Mouse (Mus musculus): ENCODE measurements around the gene D230025D16Rik. TPM values are rescaled to one million over a fixed set of nuclear protein-coding genes. Genes with fewer than 3 reads are reported as not detected.

The D230025D16Rik gene
- polyA plus RNA-seq, 1 experiment from 2014 or later = 35.4 TPM

DNA sequence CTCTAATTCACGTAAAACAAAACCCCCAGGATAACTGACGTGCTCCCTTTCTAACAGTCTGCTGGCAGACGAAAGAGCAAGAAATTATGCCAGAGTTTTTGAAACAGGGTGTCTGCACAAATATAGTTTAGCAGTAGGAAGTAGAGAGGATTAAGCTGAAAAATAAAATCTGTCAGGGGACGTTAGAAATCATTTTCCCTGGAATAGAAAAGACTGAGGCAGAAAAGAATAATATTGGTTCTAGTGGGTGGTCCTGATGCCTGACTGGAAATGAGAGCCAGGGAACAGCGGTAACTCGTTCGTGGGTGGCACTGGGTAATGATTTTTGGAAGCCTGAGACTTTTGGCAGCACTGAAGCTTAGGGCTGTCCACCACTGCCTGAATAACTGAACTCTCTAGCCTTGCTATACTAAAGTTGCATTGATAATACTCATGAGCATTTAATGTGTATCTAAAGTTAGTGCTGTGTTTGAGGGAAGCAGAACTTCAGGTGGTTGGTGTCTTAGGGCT lies 18.1 kb upstream of the D230025D16Rik start:
- ATAC-seq (ENCODE audit: insufficient read depth) (no peak), DNase-seq (no peak)
- Histone ChIP-seq H3K36me3 (ENCODE audit: insufficient read depth) (peaks cover 53% of the 10 kb centered on the region), H3K9me3 (ENCODE audit: low read depth, low read length) (no peaks in the 10 kb centered on the region), H3K4me1 (ENCODE audit: insufficient read depth) (no peaks in the 10 kb centered on the region), H3K9ac (no peak overlapping the region), H3K27me3 (ENCODE audit: insufficient read depth, low read length) (no peaks in the 10 kb centered on the region), H3K27ac (ENCODE audit: low read depth) (no peak overlapping the region), H3K4me3 (ENCODE audit: low read depth, low read length) (no peak overlapping the region), H3K4me2 (no peak overlapping the region)
- TF ChIP-seq CTCF (IDR thresholded peaks at IDR 0.05; ENCODE audit: low read depth) = no peak
- WGBS = 66% methylated on average over 7 of the region's 7 CpGs

DNA sequence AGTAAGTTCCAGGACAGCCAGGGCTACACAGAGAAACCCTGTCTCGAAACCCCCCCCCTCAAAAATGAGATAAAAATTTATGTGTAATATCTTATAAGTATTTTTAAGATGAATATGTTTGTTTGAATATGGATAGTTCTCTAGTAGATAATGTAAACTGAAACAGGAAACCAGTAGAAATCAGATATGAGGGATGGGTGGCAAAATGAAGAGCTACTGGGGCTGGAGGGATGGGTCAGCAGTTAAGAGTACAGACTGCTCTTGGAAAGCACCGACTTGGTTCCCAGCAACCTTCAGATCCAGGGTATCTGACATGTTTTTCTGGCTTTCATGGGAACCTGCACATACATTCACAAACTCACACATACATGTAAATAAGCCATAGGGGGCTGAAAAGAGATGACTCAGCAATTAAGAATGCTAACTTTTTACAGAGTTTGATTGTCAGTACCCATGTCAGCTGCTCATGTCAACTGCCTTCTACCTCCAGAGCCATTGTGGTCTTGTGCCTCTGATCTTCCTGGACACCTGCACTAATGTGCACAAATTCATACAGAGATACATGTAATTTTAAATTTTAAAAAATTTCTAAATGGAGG lies 17.2 kb upstream of the D230025D16Rik start:
- 82% methylated on average over 2 of the region's 2 CpGs for WGBS
- Histone ChIP-seq H3K36me3 (ENCODE audit: insufficient read depth) (peaks cover 48% of the 10 kb centered on the region), H3K4me2 (no peak overlapping the region), H3K4me3 (ENCODE audit: low read depth, low read length) (no peak overlapping the region), H3K27ac (ENCODE audit: low read depth) (no peak overlapping the region), H3K9ac (no peak overlapping the region), H3K27me3 (ENCODE audit: insufficient read depth, low read length) (no peaks in the 10 kb centered on the region), H3K9me3 (ENCODE audit: low read depth, low read length) (no peaks in the 10 kb centered on the region), H3K4me1 (ENCODE audit: insufficient read depth) (no peaks in the 10 kb centered on the region)
- no peak for DNase-seq
- no peak for ATAC-seq (ENCODE audit: insufficient read depth)
- TF ChIP-seq CTCF (IDR thresholded peaks at IDR 0.05; ENCODE audit: low read depth) = no peak

DNA sequence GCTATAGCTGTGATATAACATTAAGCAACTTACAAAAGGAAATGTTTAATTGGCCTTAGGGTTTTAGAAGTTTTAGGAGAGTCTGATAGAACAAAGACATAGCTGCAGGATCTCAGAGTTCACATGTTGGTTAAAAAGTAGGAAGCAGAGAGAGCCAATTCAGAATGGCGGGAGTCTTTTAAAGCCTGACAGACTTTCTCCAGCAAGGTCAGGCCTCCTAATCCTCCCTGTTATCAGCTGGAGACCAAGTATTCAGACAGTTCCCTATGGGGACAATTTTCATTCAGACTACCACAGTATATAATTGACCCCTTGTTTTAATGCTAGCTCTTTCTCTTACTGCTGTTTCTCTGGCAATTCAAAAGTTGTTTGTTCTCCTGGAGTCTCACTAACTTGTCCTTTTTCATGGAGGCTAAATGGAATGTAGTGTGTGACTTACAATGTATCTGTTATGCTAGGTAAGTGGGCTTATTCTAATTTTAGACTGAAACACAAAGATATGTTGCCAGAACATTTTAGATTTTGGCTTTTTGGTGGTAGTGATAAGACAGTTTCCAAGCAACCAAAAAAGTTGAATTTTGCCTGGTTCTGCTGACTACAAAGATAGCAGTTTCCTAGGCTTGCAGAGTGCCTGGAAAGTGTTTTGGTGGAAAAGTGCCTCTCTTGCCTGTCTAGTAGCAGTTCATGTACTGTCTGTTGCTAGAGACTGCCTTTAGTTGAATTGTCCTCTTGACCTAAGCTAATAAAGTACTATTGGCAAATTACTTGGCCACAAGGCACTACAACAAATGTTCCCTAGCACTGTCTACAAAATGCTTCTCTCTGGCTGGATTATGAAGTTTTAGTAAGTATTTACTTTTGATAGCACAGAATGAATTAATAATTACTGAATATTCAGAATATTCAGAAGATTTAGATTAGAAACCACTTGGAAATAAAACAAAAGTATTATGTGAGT lies 15.5 kb upstream of the D230025D16Rik start:
- WGBS = 67% methylated on average over 1 of the region's 1 CpGs
- DNase-seq (no peak), ATAC-seq (ENCODE audit: insufficient read depth) (no peak)
- H3K27ac ChIP-seq (ENCODE audit: low read depth) = no peak overlapping the region
- no peaks in the 10 kb centered on the region for H3K27me3 ChIP-seq (ENCODE audit: insufficient read depth, low read length)
- no peak overlapping the region for H3K4me3 ChIP-seq (ENCODE audit: low read depth, low read length)
- no peak for TF ChIP-seq CTCF (IDR thresholded peaks at IDR 0.05; ENCODE audit: low read depth)
- H3K4me2 ChIP-seq = no peak overlapping the region
- no peaks in the 10 kb centered on the region for H3K9me3 ChIP-seq (ENCODE audit: low read depth, low read length)
- peaks cover 40% of the 10 kb centered on the region; the same call in 1 of the 2 replicates for H3K36me3 ChIP-seq (ENCODE audit: insufficient read depth)
- no peaks in the 10 kb centered on the region for H3K4me1 ChIP-seq (ENCODE audit: insufficient read depth)
- H3K9ac ChIP-seq = no peak overlapping the region

GRCm38 (mm10) chr8:105214104-105214503 lies 10.8 kb upstream of the D230025D16Rik start:
- H3K4me1 ChIP-seq (ENCODE audit: insufficient read depth) = no peaks in the 10 kb centered on the region
- DNase-seq (no peak), ATAC-seq (ENCODE audit: insufficient read depth) (no peak)
- H3K9me3 ChIP-seq (ENCODE audit: low read depth, low read length) = no peaks in the 10 kb centered on the region
- 84% methylated on average over 5 of the region's 5 CpGs for WGBS
- H3K4me2 ChIP-seq = no peak overlapping the region
- no peak for TF ChIP-seq CTCF (IDR thresholded peaks at IDR 0.05; ENCODE audit: low read depth)
- no peak overlapping the region for H3K27ac ChIP-seq (ENCODE audit: low read depth)
- no peaks in the 10 kb centered on the region for H3K27me3 ChIP-seq (ENCODE audit: insufficient read depth, low read length)
- peaks cover 37% of the 10 kb centered on the region for H3K36me3 ChIP-seq (ENCODE audit: insufficient read depth)
- no peak overlapping the region for H3K4me3 ChIP-seq (ENCODE audit: low read depth, low read length)
- H3K9ac ChIP-seq = no peak overlapping the region

DNA sequence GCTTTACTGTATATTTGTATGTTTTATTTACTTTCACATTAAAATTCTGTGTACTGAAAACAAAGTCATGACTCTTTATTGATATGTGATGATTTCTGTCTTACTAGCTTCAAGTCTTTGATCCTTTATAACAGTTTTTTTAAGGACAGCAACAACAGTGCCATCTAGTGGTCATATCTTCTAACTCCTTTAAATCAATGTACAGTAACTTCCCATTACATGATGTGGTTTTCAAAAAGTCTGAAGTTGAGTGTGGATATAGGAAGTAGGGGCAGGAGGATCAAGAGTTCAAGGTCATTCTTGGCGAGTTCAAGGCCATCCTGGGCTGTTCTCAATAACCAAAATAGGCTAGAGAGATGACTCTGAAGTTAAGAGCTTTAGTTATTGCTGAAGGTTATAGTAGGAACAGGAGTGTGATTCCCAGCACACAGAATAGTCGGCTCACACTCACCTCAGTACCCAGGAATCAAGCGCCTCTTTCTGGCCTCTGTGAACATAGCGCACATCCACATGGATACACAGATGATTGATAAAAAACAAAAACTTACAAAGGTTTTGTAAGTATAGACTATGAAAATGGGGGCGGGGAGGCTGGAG lies 6.9 kb upstream of the D230025D16Rik start:
- WGBS = 74% methylated on average over 5 of the region's 5 CpGs
- no peak overlapping the region for H3K4me2 ChIP-seq
- peak; percentile 76 for TF ChIP-seq CTCF (IDR thresholded peaks at IDR 0.05; ENCODE audit: low read depth)
- DNase-seq (peak; percentile 90), ATAC-seq (ENCODE audit: insufficient read depth) (peak; percentile 17; the same call in 1 of the 2 replicates)
- H3K9me3 ChIP-seq (ENCODE audit: low read depth, low read length) = no peaks in the 10 kb centered on the region
- no peaks in the 10 kb centered on the region for H3K27me3 ChIP-seq (ENCODE audit: insufficient read depth, low read length)
- no peak overlapping the region for H3K4me3 ChIP-seq (ENCODE audit: low read depth, low read length)
- H3K27ac ChIP-seq (ENCODE audit: low read depth) = no peak overlapping the region
- no peaks in the 10 kb centered on the region for H3K4me1 ChIP-seq (ENCODE audit: insufficient read depth)
- peaks cover 24% of the 10 kb centered on the region for H3K36me3 ChIP-seq (ENCODE audit: insufficient read depth)
- H3K9ac ChIP-seq = no peak overlapping the region

DNA sequence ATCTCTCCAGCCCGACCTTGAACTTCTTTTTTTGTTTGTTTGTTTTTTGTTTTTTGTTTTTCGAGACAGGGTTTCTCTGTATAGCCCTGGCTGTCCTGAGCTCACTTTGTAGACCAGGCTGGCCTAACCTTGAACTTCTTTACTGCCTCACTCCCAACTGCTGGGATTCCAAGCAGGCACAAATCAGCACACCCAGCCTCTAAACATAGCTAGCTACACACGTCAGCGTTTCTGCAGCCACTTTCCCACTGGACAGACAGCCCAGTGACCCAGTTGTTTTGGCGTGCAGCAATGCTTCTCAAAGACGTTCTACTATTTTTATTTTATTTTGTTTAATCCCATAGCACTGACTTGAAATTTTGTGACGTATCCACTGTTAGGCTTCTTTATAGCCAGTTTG lies 1.1 kb upstream of the D230025D16Rik start:
- ATAC-seq (ENCODE audit: insufficient read depth) (no peak), DNase-seq (no peak)
- 70% methylated on average over 7 of the region's 7 CpGs for WGBS
- Histone ChIP-seq H3K27me3 (ENCODE audit: insufficient read depth, low read length) (no peaks in the 10 kb centered on the region), H3K9ac (no peak overlapping the region), H3K4me3 (ENCODE audit: low read depth, low read length) (no peak overlapping the region), H3K4me2 (peak overlapping the region; percentile 82), H3K9me3 (ENCODE audit: low read depth, low read length) (no peaks in the 10 kb centered on the region), H3K27ac (ENCODE audit: low read depth) (peak overlapping the region; percentile 90), H3K4me1 (ENCODE audit: insufficient read depth) (peaks cover 10% of the 10 kb centered on the region), H3K36me3 (ENCODE audit: insufficient read depth) (no peaks in the 10 kb centered on the region)
- TF ChIP-seq CTCF (IDR thresholded peaks at IDR 0.05; ENCODE audit: low read depth) = no peak

- TF ChIP-seq CTCF (IDR thresholded peaks at IDR 0.05; ENCODE audit: low read depth) = no peak
These were observed 288 bp downstream of the D230025D16Rik start for GRCm38 (mm10) chr8:105225272-105225593.

More at GRCm38 (mm10) chr8:105225272-105225593, 288 bp downstream of the D230025D16Rik start:
- Histone ChIP-seq H3K4me1 (ENCODE audit: insufficient read depth) (peaks cover 10% of the 10 kb centered on the region), H3K4me3 (ENCODE audit: low read depth, low read length) (peak overlapping the region; percentile 98), H3K36me3 (ENCODE audit: insufficient read depth) (no peaks in the 10 kb centered on the region), H3K9me3 (ENCODE audit: low read depth, low read length) (no peaks in the 10 kb centered on the region), H3K4me2 (peak overlapping the region; percentile 82), H3K27me3 (ENCODE audit: insufficient read depth, low read length) (no peaks in the 10 kb centered on the region), H3K27ac (ENCODE audit: low read depth) (peak overlapping the region; percentile 69; the same call in 1 of the 2 replicates), H3K9ac (peak overlapping the region; percentile 87)
- ATAC-seq (ENCODE audit: insufficient read depth) (no peak), DNase-seq (no peak)
- 0% methylated on average over 27 of the region's 27 CpGs for WGBS
